Mouse (Mus musculus): ENCODE results near the gene Dmkn. TPM values are rescaled to one million over a fixed set of nuclear protein-coding genes. Genes with fewer than 3 reads are reported as not detected.

Dmkn gene
- polyA plus RNA-seq, 1 experiment: not detected

- H3K36me3 ChIP-seq (ENCODE audit: control insufficient read depth): no peaks in the 10 kb centered on the region
- H3K9me3 ChIP-seq (ENCODE audit: control insufficient read depth, low read length): no peaks in the 10 kb centered on the region
- H3K4me1 ChIP-seq (ENCODE audit: control insufficient read depth): peaks cover 5% of the 10 kb centered on the region
- H3K27me3 ChIP-seq (ENCODE audit: control insufficient read depth): peaks cover 2% of the 10 kb centered on the region; the same call in 1 of the 2 replicates
- no peak for TF ChIP-seq GATA1 (IDR thresholded peaks at IDR 0.05; ENCODE audit: low read length)
- TF ChIP-seq TAL1 (IDR thresholded peaks at IDR 0.05; ENCODE audit: low read length): no peak
- no peak overlapping the region for H3K4me3 ChIP-seq (replicated peaks)
Observed at GRCm38 (mm10) chr7:30761769-30762352, 1.7 kb upstream of the Dmkn start.

- H3K4me1 ChIP-seq (ENCODE audit: control insufficient read depth): peaks cover 5% of the 10 kb centered on the region
- no peaks in the 10 kb centered on the region for H3K36me3 ChIP-seq (ENCODE audit: control insufficient read depth)
- H3K27me3 ChIP-seq (ENCODE audit: control insufficient read depth): peaks cover 2% of the 10 kb centered on the region; the same call in 1 of the 2 replicates
- H3K9me3 ChIP-seq (ENCODE audit: control insufficient read depth, low read length): no peaks in the 10 kb centered on the region
- H3K4me3 ChIP-seq (replicated peaks): no peak overlapping the region
- TF ChIP-seq TAL1 (IDR thresholded peaks at IDR 0.05; ENCODE audit: low read length): no peak
- TF ChIP-seq GATA1 (IDR thresholded peaks at IDR 0.05; ENCODE audit: low read length): no peak
Observed at GRCm38 (mm10) chr7:30765173-30765572, 1.6 kb downstream of the Dmkn start.

GRCm38 (mm10) chr7:30766408-30766807 lies 2.9 kb downstream of the Dmkn start:
- H3K9me3 ChIP-seq (ENCODE audit: control insufficient read depth, low read length): no peaks in the 10 kb centered on the region
- peaks cover 2% of the 10 kb centered on the region; the same call in 1 of the 2 replicates for H3K27me3 ChIP-seq (ENCODE audit: control insufficient read depth)
- H3K4me1 ChIP-seq (ENCODE audit: control insufficient read depth): peaks cover 5% of the 10 kb centered on the region
- TF ChIP-seq TAL1 (IDR thresholded peaks at IDR 0.05; ENCODE audit: low read length) (no peak), GATA1 (IDR thresholded peaks at IDR 0.05; ENCODE audit: low read length) (no peak)
- no peak overlapping the region for H3K4me3 ChIP-seq (replicated peaks)
- no peaks in the 10 kb centered on the region for H3K36me3 ChIP-seq (ENCODE audit: control insufficient read depth)

- TF ChIP-seq GATA1 (IDR thresholded peaks at IDR 0.05; ENCODE audit: low read length) (no peak), TAL1 (IDR thresholded peaks at IDR 0.05; ENCODE audit: low read length) (no peak)
- Histone ChIP-seq H3K27me3 (ENCODE audit: control insufficient read depth) (0 out of 2 replicates have a peak, but pooled peaks cover 2% of the 10 kb centered on the region), H3K36me3 (ENCODE audit: control insufficient read depth) (no peaks in the 10 kb centered on the region), H3K4me1 (ENCODE audit: control insufficient read depth) (no peaks in the 10 kb centered on the region), H3K4me3 (replicated peaks) (no peak overlapping the region), H3K9me3 (ENCODE audit: control insufficient read depth, low read length) (no peaks in the 10 kb centered on the region)
Observed at GRCm38 (mm10) chr7:30769236-30769635, 5.7 kb downstream of the Dmkn start.

DNA sequence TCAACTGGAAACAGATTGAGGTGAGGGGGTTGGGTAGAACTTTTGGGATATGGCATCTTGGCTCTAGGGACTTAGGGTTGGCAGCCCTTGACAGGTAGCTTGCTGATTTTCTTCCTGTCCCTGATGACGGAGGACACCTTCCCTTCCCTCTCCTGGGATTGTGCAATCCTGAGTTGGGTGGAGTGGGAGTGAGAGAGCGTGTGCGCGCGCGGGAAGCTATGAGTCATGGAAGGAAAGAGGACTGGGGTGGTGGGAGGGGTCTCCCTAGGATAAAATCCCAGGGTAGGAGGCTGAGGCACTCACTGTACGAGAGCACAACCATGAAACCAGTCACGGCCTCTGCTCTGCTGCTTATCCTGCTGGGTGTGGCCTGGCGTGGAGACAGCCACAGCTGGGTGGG lies 12.5 kb downstream of the Dmkn start:
- Histone ChIP-seq H3K4me1 (ENCODE audit: control insufficient read depth) (no peaks in the 10 kb centered on the region), H3K27me3 (ENCODE audit: control insufficient read depth) (no peaks in the 10 kb centered on the region)

GRCm38 (mm10) chr7:30777081-30777579 lies 13.6 kb downstream of the Dmkn start:
- H3K27me3 ChIP-seq (ENCODE audit: control insufficient read depth): no peaks in the 10 kb centered on the region
- no peak for TF ChIP-seq TAL1 (IDR thresholded peaks at IDR 0.05; ENCODE audit: low read length)
- TF ChIP-seq GATA1 (IDR thresholded peaks at IDR 0.05; ENCODE audit: low read length): no peak
- H3K4me1 ChIP-seq (ENCODE audit: control insufficient read depth): no peaks in the 10 kb centered on the region
- no peaks in the 10 kb centered on the region for H3K36me3 ChIP-seq (ENCODE audit: control insufficient read depth)
- no peaks in the 10 kb centered on the region for H3K9me3 ChIP-seq (ENCODE audit: control insufficient read depth, low read length)
- no peak overlapping the region for H3K4me3 ChIP-seq (replicated peaks)

More for the DNA sequence above, 12.5 kb downstream of the Dmkn start:
- no peak for TF ChIP-seq GATA1 (IDR thresholded peaks at IDR 0.05; ENCODE audit: low read length)
- no peak for TF ChIP-seq TAL1 (IDR thresholded peaks at IDR 0.05; ENCODE audit: low read length)
- Histone ChIP-seq H3K4me3 (replicated peaks) (no peak overlapping the region), H3K36me3 (ENCODE audit: control insufficient read depth) (no peaks in the 10 kb centered on the region), H3K9me3 (ENCODE audit: control insufficient read depth, low read length) (no peaks in the 10 kb centered on the region)

DNA sequence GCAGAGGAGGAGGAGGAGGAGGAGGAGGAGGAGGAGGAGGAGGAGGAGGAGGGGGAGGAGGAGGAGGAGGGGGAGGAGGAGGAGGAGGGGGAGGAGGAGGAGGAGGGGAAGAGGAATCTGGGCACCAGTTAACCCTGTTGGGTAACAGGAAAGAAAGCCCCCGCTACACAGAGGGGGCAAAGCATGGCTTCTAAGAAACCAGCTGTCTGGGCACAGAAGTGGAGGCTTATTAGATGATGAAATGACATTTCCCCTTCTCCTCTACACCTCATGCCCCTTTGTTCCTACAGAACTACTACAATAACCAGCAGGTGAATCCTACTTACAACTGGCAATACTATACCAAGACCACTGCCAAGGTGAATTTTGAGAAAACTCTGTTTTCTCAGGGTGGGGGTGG lies 14.4 kb downstream of the Dmkn start:
- Histone ChIP-seq H3K4me1 (ENCODE audit: control insufficient read depth) (no peaks in the 10 kb centered on the region), H3K9me3 (ENCODE audit: control insufficient read depth, low read length) (no peaks in the 10 kb centered on the region), H3K4me3 (replicated peaks) (no peak overlapping the region), H3K27me3 (ENCODE audit: control insufficient read depth) (no peaks in the 10 kb centered on the region), H3K36me3 (ENCODE audit: control insufficient read depth) (no peaks in the 10 kb centered on the region)
- TF ChIP-seq GATA1 (IDR thresholded peaks at IDR 0.05; ENCODE audit: low read length) (no peak), TAL1 (IDR thresholded peaks at IDR 0.05; ENCODE audit: low read length) (no peak)

- H3K9me3 ChIP-seq (ENCODE audit: control insufficient read depth, low read length): no peaks in the 10 kb centered on the region
- H3K36me3 ChIP-seq (ENCODE audit: control insufficient read depth): no peaks in the 10 kb centered on the region
- no peak overlapping the region for H3K4me3 ChIP-seq (replicated peaks)
- TF ChIP-seq GATA1 (IDR thresholded peaks at IDR 0.05; ENCODE audit: low read length) (no peak), TAL1 (IDR thresholded peaks at IDR 0.05; ENCODE audit: low read length) (no peak)
- H3K4me1 ChIP-seq (ENCODE audit: control insufficient read depth): no peaks in the 10 kb centered on the region
- H3K27me3 ChIP-seq (ENCODE audit: control insufficient read depth): no peaks in the 10 kb centered on the region
Observed at GRCm38 (mm10) chr7:30781792-30782191, 18.2 kb downstream of the Dmkn start.

DNA sequence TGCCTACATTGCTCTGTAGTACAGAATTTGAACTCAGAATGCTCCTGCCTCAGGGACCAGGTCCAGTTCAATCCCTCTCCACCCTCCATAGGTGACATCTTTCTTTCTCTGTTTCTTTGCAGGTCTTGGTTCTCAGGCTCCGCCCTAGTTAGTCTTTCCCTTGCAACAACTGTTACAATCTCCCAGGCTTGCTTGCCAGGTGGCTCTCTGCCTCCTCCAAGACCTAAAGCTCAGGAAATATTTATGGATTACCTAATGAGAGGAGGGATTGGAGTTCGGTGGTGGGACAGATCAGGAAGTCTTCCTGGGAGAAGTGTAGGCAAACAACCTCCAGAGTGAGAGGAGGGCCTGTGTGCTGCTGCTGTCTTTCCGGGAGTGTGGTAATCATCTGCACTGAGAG lies 19.1 kb downstream of the Dmkn start:
- no peaks in the 10 kb centered on the region for H3K9me3 ChIP-seq (ENCODE audit: control insufficient read depth, low read length)
- TF ChIP-seq GATA1 (IDR thresholded peaks at IDR 0.05; ENCODE audit: low read length) (no peak), TAL1 (IDR thresholded peaks at IDR 0.05; ENCODE audit: low read length) (no peak)
- H3K27me3 ChIP-seq (ENCODE audit: control insufficient read depth): no peaks in the 10 kb centered on the region
- H3K4me1 ChIP-seq (ENCODE audit: control insufficient read depth): no peaks in the 10 kb centered on the region
- no peak overlapping the region for H3K4me3 ChIP-seq (replicated peaks)
- no peaks in the 10 kb centered on the region for H3K36me3 ChIP-seq (ENCODE audit: control insufficient read depth)
